Mouse (Mus musculus) layer of hippocampus, postnatal 25 days (tissue): ENCODE data around the gene Smim9. TPM values are rescaled to one million over a fixed set of nuclear protein-coding genes. Genes with fewer than 3 reads are reported as not detected.

Source experiments
- total RNA-seq, 2 experiments: library from RNA; stranded (reverse); gene quantifications; 2 replicates each; pipeline ENCODE4 v1.2.3; 2021

Gene Smim9
- total RNA-seq, 2 experiments from 2014 or later: not detected

Other genes with a start within 250 kb of the Smim9 start
- gene Gab3, start 78.3 kb downstream of the Smim9 start, total RNA-seq: 1 to 10 TPM; 1.9 to 2.2 TPM
- gene Dkc1, start 67.9 kb downstream of the Smim9 start, total RNA-seq: 10 to 100 TPM; 32.5 to 36.4 TPM
- gene Mpp1, start 32.8 kb downstream of the Smim9 start, total RNA-seq: 10 to 100 TPM; 32.0 to 37.3 TPM
- gene Fundc2, start 218.6 kb upstream of the Smim9 start, total RNA-seq: 10 to 100 TPM; 40.8 to 54.5 TPM
- 1 to 10 TPM; 2.4 to 2.7 TPM for gene F8, start 218.8 kb upstream of the Smim9 start, total RNA-seq